Mouse (Mus musculus): ENCODE results near the gene Thsd4.

DNA sequence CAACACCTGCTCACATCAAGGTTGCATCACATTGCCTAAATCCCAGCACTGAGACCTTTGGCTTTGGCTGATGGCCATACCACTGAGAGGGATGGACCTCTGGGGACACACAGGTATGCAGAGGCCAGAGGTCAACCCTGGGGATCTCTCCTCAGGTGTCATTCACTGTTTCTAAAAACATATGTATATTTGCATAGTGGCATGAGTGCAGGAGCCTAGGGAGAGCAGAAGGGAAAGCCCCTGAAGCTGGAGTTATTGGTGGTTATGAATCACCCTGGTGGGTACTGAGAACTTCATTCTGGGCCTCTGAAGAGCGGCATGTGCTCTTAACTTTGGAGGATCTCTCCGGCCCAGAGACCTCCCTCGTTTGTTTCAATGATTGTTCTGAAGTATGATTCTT is 235.5 kb downstream of the Thsd4 start:
- no peak for TF ChIP-seq CTCF (conservative IDR thresholded peaks at IDR 0.05; ENCODE audit: insufficient read depth, insufficient read length, low read depth, low read length)
- no peak for TF ChIP-seq POLR2A (IDR thresholded peaks at IDR 0.05; ENCODE audit: low read depth, low read length)
